Mouse (Mus musculus): Measurements from ENCODE around the gene B3gntl1.

Gene B3gntl1

GRCm38 (mm10) chr11:121641501-121642145, 31.3 kb downstream of the B3gntl1 start:
- DNase-seq = peak; percentile 51

GRCm38 (mm10) chr11:121636646-121637045, 36.3 kb downstream of the B3gntl1 start:
- no peak for DNase-seq

- DNase-seq = peak; percentile 55
Observed at GRCm38 (mm10) chr11:121631410-121631809, 41.5 kb downstream of the B3gntl1 start.

GRCm38 (mm10) chr11:121630406-121630805, 42.5 kb downstream of the B3gntl1 start:
- no peak for DNase-seq

GRCm38 (mm10) chr11:121629529-121629928, 43.4 kb downstream of the B3gntl1 start:
- DNase-seq = no peak

GRCm38 (mm10) chr11:121627521-121627920, 45.4 kb downstream of the B3gntl1 start:
- DNase-seq = no peak

- no peak for DNase-seq
Observed at GRCm38 (mm10) chr11:121625007-121625406, 47.9 kb downstream of the B3gntl1 start.

- no peak for DNase-seq
Observed at GRCm38 (mm10) chr11:121617371-121617770, 55.6 kb downstream of the B3gntl1 start.

GRCm38 (mm10) chr11:121616501-121616900, 56.5 kb downstream of the B3gntl1 start:
- DNase-seq = no peak

- DNase-seq = no peak
Observed at GRCm38 (mm10) chr11:121615961-121616485, 56.9 kb downstream of the B3gntl1 start.

- no peak for DNase-seq
Observed at GRCm38 (mm10) chr11:121610976-121611375, 62.0 kb downstream of the B3gntl1 start.

- no peak for DNase-seq
Observed at GRCm38 (mm10) chr11:121605604-121606003, 67.3 kb downstream of the B3gntl1 start.

GRCm38 (mm10) chr11:121601422-121601821, 71.5 kb downstream of the B3gntl1 start:
- no peak for DNase-seq

GRCm38 (mm10) chr11:121597254-121597653, 75.7 kb downstream of the B3gntl1 start:
- no peak for DNase-seq

GRCm38 (mm10) chr11:121581856-121582255, 91.1 kb downstream of the B3gntl1 start:
- no peak for DNase-seq
